Mouse (Mus musculus) liver, embryonic 15.5 days (tissue): Measurements from ENCODE around the gene Padi2. TPM values are rescaled to one million over a fixed set of nuclear protein-coding genes. Genes with fewer than 3 reads are reported as not detected.

Experiments
- ATAC-seq: fragments of 200-750 bp; cut with Nextera tagmentation; 2 replicates; pipeline ENCODE4 v1.8.0; 2017; ENCODE audit warnings: moderate number of reproducible peaks, mild to moderate bottlenecking, moderate library complexity; ENCODE audit not compliant: insufficient read depth
- H3K27ac ChIP-seq: fragments of 300-500 bp; sonication (generic); replicated peaks from 2 replicates; pipeline ENCODE4 v1.5.1; 2015; ENCODE audit warnings: mild to moderate bottlenecking, inconsistent platforms
- H3K27me3 ChIP-seq: fragments of 300-500 bp; sonication (generic); 2 replicates; pipeline ENCODE4 v1.6.1; 2015; ENCODE audit warnings: mild to moderate bottlenecking, inconsistent platforms
- H3K36me3 ChIP-seq: fragments of 300-500 bp; sonication (generic); replicated peaks from 2 replicates; pipeline ENCODE4 v1.6.1; 2015; ENCODE audit warnings: moderate library complexity, mild to moderate bottlenecking, inconsistent platforms
- H3K4me1 ChIP-seq: fragments of 300-500 bp; sonication (generic); replicated peaks from 2 replicates; pipeline ENCODE4 v1.6.1; 2015; ENCODE audit warnings: inconsistent platforms
- H3K4me2 ChIP-seq: fragments of 300-500 bp; sonication (generic); 2 replicates; pipeline ENCODE4 v1.6.1; 2015; ENCODE audit warnings: moderate library complexity, mild to moderate bottlenecking, inconsistent platforms
- H3K4me3 ChIP-seq: fragments of 300-500 bp; sonication (generic); replicated peaks from 2 replicates; pipeline ENCODE4 v1.5.1; 2015; ENCODE audit warnings: mild to moderate bottlenecking, inconsistent platforms
- H3K9ac ChIP-seq: fragments of 300-500 bp; sonication (generic); 2 replicates; pipeline ENCODE4 v1.6.1; 2015; ENCODE audit warnings: moderate library complexity, mild to moderate bottlenecking, inconsistent platforms
- H3K9me3 ChIP-seq: fragments of 300-500 bp; sonication (generic); replicated peaks from 2 replicates; pipeline ENCODE4 v1.6.1; 2016; ENCODE audit warnings: inconsistent platforms
- WGBS: fragments of 180-500 bp; shearing (Covaris S2); methylation state at CpG from one replicate; pipeline ENCODE4 v1.1.7; 2015; ENCODE audit warnings: mixed read lengths; ENCODE audit not compliant: insufficient replicate concordance; 5-methylcytosine and 5-hydroxymethylcytosine counted together
- polyA plus RNA-seq: library from polyadenylated mRNA; unstranded; fragments of >200 nt; fragmentation: Nextera tagmentation; extraction: Ambion mirVana; gene quantifications from 2 replicates; pipeline ENCODE4 v1.2.1, GENCODE M21; 2015

The Padi2 gene
- polyA plus RNA-seq, 1 experiment from 2014 or later, result 2.2 TPM

DNA sequence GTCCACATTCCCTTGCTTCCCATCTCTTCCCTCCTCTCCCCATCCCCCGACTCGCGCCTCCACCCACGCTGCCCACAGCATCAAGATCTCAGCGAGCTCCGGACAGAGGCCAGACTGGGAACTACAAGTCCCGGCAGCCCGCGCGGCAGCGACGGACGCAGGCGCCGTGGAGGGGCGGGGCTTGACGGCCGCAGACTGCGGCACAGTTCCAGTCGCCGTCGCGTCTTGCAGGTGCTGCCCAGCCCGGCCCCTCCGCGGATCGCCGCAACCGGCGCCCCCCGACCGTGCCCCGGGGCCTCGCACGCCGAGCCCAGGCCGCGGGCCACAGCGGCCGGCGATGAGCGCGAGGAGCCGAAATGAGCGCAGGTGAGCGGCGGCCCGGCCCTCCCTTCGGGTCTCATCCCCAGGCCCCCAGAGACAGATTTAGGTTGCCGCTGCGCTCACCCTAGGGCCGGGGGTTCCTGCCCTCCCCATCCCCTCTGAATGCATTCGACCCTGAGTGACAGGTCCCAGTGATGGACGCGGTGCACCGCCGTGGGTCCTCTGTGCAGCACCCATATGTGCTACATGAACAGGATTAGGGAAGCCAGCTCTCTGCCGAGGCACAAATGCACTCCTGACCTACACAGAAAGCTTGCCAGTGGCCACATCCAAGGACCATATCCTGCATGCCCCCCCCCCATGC is 80.7 kb downstream of the Padi2 start, which contains the start of gene Atp13a2:
TSS of gene Atp13a2 (plus strand) at position 163 of the 685 bp plus-strand sequence.
- H3K4me3 ChIP-seq, result peak within 1 kb of the TSS; percentile 84
- no peaks in the 10 kb centered on the region for H3K36me3 ChIP-seq
- H3K27me3 ChIP-seq, result 0 out of 2 replicates have a peak, but pooled peaks cover 6% of the 10 kb centered on the region
- peak within 1 kb of the TSS; percentile 88 for H3K9ac ChIP-seq
- H3K9me3 ChIP-seq, result no peaks in the 10 kb centered on the region
- H3K4me2 ChIP-seq, result peak within 1 kb of the TSS; percentile 97
- H3K4me1 ChIP-seq, result peaks cover 50% of the 10 kb centered on the region
- whole genome bisulfite sequencing, result under 1% methylated on average over 58 of the region's 58 CpGs
- H3K27ac ChIP-seq, result peak within 1 kb of the TSS; percentile 57
- ATAC-seq, result peak; percentile 77

DNA sequence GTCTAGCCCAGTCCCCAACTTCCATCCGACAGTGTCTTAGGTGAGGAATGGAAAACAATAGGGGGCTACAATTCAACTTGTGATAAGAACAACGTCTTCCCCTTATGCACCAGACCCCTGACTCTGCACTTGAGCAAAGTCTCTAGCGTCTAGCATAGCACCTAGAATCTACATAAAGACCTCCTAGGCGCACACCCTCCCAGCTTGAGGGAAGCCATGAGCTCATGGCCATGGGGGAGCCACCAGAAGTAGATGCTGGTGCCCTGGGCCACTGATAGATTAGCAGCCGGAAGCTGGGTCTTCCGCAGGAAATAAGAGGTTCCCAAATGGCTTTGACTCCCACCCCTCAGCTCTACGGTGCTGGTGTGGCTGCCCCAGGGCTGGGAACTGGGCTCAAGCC is 81.3 kb downstream of the Padi2 start:
- no peak for ATAC-seq
- Histone ChIP-seq H3K27ac (peak overlapping the region; percentile 57), H3K4me2 (peak overlapping the region; percentile 97), H3K4me1 (peaks cover 50% of the 10 kb centered on the region), H3K4me3 (peak overlapping the region; percentile 84), H3K27me3 (0 out of 2 replicates have a peak, but pooled peaks cover 6% of the 10 kb centered on the region), H3K9me3 (no peaks in the 10 kb centered on the region), H3K36me3 (0 out of 2 replicates have a peak, but pooled peaks cover 2% of the 10 kb centered on the region), H3K9ac (peak overlapping the region; percentile 88)
- 5% methylated on average over 7 of the region's 7 CpGs for WGBS

DNA sequence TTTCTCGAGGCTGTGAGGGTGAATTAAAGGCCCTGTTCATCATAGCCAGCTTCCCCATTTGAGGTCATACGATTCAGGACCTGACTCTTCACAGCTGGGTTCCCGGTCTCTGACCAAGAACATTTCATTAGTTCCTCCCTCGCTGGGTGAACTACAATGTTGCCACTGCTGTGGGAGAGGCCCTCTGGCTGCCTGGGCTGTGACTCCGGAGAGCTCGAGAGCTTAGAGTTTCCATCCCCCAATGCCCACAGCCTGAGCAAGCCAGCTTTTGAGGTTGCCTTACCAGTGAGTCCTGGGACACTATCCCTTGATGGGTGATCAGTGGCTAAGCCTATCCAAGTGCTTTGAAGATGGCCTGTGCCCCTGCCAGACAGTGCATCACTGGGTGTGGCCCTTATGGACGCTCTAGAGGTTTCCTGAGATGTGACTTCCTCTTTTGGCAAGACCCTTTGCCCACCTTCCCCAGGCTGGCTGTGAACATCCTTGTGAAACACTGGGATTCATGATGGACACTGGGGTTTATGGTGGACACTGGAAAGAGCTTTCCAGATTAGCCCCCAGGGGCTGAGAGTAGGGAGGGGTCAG is 82.7 kb downstream of the Padi2 start:
- 20% methylated on average over 7 of the region's 7 CpGs for WGBS
- no peak overlapping the region for H3K27ac ChIP-seq
- H3K27me3 ChIP-seq, result 0 out of 2 replicates have a peak, but pooled peaks cover 6% of the 10 kb centered on the region
- peak overlapping the region; percentile 16; the same call in 1 of the 2 replicates for H3K4me2 ChIP-seq
- no peaks in the 10 kb centered on the region for H3K9me3 ChIP-seq
- 0 out of 2 replicates have a peak, but pooled peaks cover 7% of the 10 kb centered on the region for H3K36me3 ChIP-seq
- 0 out of 2 replicates have a peak, but pooled peaks have one; percentile 6 for ATAC-seq
- no peak overlapping the region for H3K9ac ChIP-seq
- peaks cover 39% of the 10 kb centered on the region for H3K4me1 ChIP-seq
- H3K4me3 ChIP-seq, result no peak overlapping the region

DNA sequence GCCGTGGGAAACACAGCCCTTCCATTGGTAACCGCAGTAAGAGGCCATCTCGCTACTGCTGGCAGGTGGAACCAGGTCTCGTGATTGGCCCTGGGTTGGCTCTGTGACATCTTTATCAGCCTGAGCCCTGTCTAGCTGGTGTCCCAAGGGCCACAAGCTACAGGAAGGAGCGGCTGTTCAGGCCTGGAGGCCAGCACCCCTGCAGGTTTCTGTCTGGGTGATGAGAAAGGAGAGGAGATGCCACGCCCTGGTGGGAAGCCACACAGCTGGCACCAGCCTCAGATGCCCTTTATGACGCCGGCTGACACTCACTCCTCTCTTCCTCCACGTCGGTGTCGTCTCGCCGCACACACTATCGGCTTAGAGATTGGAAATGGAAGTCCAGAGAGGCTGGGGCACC is 83.3 kb downstream of the Padi2 start:
- 69% methylated on average over 14 of the region's 14 CpGs for WGBS
- H3K4me3 ChIP-seq, result no peak overlapping the region
- no peak overlapping the region for H3K9ac ChIP-seq
- peaks cover 33% of the 10 kb centered on the region for H3K4me1 ChIP-seq
- no peak overlapping the region for H3K27ac ChIP-seq
- ATAC-seq, result no peak
- 0 out of 2 replicates have a peak, but pooled peaks cover 6% of the 10 kb centered on the region for H3K27me3 ChIP-seq
- no peak overlapping the region for H3K4me2 ChIP-seq
- peaks cover 13% of the 10 kb centered on the region; the same call in 1 of the 2 replicates for H3K36me3 ChIP-seq
- no peaks in the 10 kb centered on the region for H3K9me3 ChIP-seq

GRCm38 (mm10) chr4:140992215-140992614 is 86.1 kb downstream of the Padi2 start:
- Histone ChIP-seq H3K9me3 (no peaks in the 10 kb centered on the region), H3K9ac (no peak overlapping the region), H3K27me3 (no peaks in the 10 kb centered on the region), H3K4me2 (no peak overlapping the region), H3K4me1 (peaks cover 31% of the 10 kb centered on the region), H3K4me3 (no peak overlapping the region), H3K36me3 (peaks cover 33% of the 10 kb centered on the region), H3K27ac (no peak overlapping the region)
- ATAC-seq, result no peak
- WGBS, result 80% methylated on average over 20 of the region's 20 CpGs

DNA sequence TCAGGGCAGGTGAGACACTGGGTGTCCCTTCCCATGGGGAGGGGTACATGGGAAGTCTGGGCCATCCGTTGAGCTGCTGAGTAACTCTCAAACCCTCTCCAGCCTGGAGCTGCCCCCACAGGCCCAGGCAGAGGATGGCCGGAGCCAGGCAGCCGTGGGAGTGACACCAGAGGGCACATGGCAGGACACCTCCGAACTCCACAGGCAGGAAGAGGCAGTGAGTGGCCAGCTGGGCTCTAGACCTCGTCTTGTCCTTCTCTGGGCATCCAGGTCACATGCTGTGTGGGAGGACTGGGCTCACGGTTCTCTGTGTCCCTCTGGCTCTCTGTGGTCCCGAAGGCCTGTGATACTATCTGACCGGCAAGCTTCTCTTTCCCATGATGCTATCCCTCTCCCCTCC is 87.7 kb downstream of the Padi2 start:
- Histone ChIP-seq H3K9ac (no peak overlapping the region), H3K4me3 (no peak overlapping the region), H3K27ac (no peak overlapping the region), H3K9me3 (no peaks in the 10 kb centered on the region), H3K27me3 (no peaks in the 10 kb centered on the region), H3K4me2 (no peak overlapping the region), H3K36me3 (peaks cover 42% of the 10 kb centered on the region), H3K4me1 (peaks cover 17% of the 10 kb centered on the region)
- 64% methylated on average over 8 of the region's 8 CpGs for WGBS
- ATAC-seq, result no peak

GRCm38 (mm10) chr4:140995811-140996210 is 89.7 kb downstream of the Padi2 start:
- H3K27ac ChIP-seq, result no peak overlapping the region
- H3K4me3 ChIP-seq, result no peak overlapping the region
- peaks cover 45% of the 10 kb centered on the region for H3K36me3 ChIP-seq
- H3K4me2 ChIP-seq, result no peak overlapping the region
- ATAC-seq, result no peak
- H3K9ac ChIP-seq, result no peak overlapping the region
- peaks cover 9% of the 10 kb centered on the region for H3K4me1 ChIP-seq
- no peaks in the 10 kb centered on the region for H3K9me3 ChIP-seq
- no peaks in the 10 kb centered on the region for H3K27me3 ChIP-seq
- WGBS, result 73% methylated on average over 8 of the region's 8 CpGs

DNA sequence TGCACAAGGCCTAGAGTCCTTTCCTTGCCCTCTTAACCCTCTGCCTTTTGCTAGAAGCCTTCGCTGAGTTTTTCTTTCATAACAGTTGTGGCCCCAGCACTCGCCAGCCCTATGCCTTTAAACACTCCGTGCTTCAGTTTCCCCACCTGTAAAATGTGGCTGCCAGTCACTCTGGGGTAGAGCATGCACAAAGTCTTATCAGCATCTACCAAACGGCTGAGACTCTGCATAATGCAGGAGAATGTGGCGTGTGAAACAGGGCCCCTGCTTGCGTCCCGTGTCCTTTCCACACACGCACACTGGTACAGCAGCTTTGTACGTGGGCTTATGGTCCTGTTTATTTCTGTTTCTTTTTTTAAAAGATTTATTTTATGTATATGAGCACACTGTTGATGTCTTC is 90.7 kb downstream of the Padi2 start:
- Histone ChIP-seq H3K27ac (no peak overlapping the region), H3K4me2 (no peak overlapping the region), H3K9ac (no peak overlapping the region), H3K27me3 (no peaks in the 10 kb centered on the region), H3K9me3 (no peaks in the 10 kb centered on the region), H3K36me3 (peaks cover 51% of the 10 kb centered on the region), H3K4me3 (no peak overlapping the region), H3K4me1 (peaks cover 9% of the 10 kb centered on the region)
- peak; percentile 51; the same call in 1 of the 2 replicates for ATAC-seq
- 32% methylated on average over 9 of the region's 9 CpGs for WGBS

Other genes with a start within 250 kb of the Padi2 start
- gene Arhgef10l, start 240.3 kb upstream of the Padi2 start, polyA plus RNA-seq, result 4.8 and 6.5 TPM in 2 replicates
- gene Rcc2, start 205.8 kb upstream of the Padi2 start, polyA plus RNA-seq, result 28.0 and 32.1 TPM in 2 replicates
- gene Padi6, start 163.7 kb upstream of the Padi2 start, polyA plus RNA-seq, result not detected in 2 replicates
- gene Padi4, start 132.1 kb upstream of the Padi2 start, polyA plus RNA-seq, result 2.8 and 4.1 TPM in 2 replicates
- gene Padi3, start 95.7 kb upstream of the Padi2 start, polyA plus RNA-seq, result 0.12 and 0.17 TPM in 2 replicates
- 0.02 and 0.03 TPM in 2 replicates for gene Padi1, start 60.6 kb upstream of the Padi2 start, polyA plus RNA-seq
- 192 and 196 TPM in 2 replicates for gene Sdhb, start 54.9 kb downstream of the Padi2 start, polyA plus RNA-seq
- 17.4 and 20.3 TPM in 2 replicates for gene Atp13a2, start 80.5 kb downstream of the Padi2 start, polyA plus RNA-seq
- gene Mfap2, start 104.1 kb downstream of the Padi2 start, polyA plus RNA-seq, result 17.5 and 21.1 TPM in 2 replicates
- 0.77 and 0.88 TPM in 2 replicates for gene Crocc, start 154.2 kb downstream of the Padi2 start, polyA plus RNA-seq
- gene Necap2, start 172.0 kb downstream of the Padi2 start, polyA plus RNA-seq, result 97.2 and 98.6 TPM in 2 replicates
- not detected in 2 replicates for gene Spata21, start 182.0 kb downstream of the Padi2 start, polyA plus RNA-seq
- gene Szrd1, start 233.4 kb downstream of the Padi2 start, polyA plus RNA-seq, result 18.1 and 20.7 TPM in 2 replicates
- 17.9 and 18.3 TPM in 2 replicates for gene Fbxo42, start 241.6 kb downstream of the Padi2 start, polyA plus RNA-seq